In genomic region chr13:32898111-32898510, GRCm38 (mm10) we compare ENCODE assay signal across 44 mouse cellular contexts. TPM values are rescaled to one million over a fixed set of nuclear protein-coding genes. Genes with fewer than 3 reads are reported as not detected.
"Had no signal": no experiment of that assay in that cellular context is flagged by ENCODE, and none has a peak within 500 bp of the region (broad histone marks: within the 10 kb centered on the region; RNA-seq: fewer than 3 reads in every experiment).

Serpinb1c (minus strand) TSS chr13:32898211.

- ATAC-seq: liver, postnatal 0 days; lung, postnatal 0 days; midbrain, embryonic 13.5 days; midbrain, embryonic 15.5 days; midbrain, embryonic 16.5 days had no signal

- H3K27me3 ChIP-seq: limb, embryonic 12.5 days; limb, embryonic 13.5 days; limb, embryonic 15.5 days; liver, embryonic 13.5 days; liver, embryonic 15.5 days; lung, embryonic 15.5 days; midbrain, embryonic 13.5 days; neural tube, embryonic 12.5 days had no signal

- H3K4me2 ChIP-seq: limb, embryonic 12.5 days; limb, embryonic 13.5 days; limb, embryonic 15.5 days; liver, embryonic 11.5 days; liver, embryonic 13.5 days; liver, embryonic 15.5 days; lung, embryonic 14.5 days; lung, embryonic 15.5 days; midbrain, embryonic 11.5 days; midbrain, embryonic 12.5 days; midbrain, embryonic 13.5 days; midbrain, embryonic 15.5 days; neural tube, embryonic 12.5 days had no signal

- H3K27ac ChIP-seq: left cerebral cortex, adult 2 months; limb, embryonic 10.5 days; limb, embryonic 12.5 days; limb, embryonic 13.5 days; limb, embryonic 15.5 days; liver, embryonic 13.5 days; liver, embryonic 14.5 days; liver, embryonic 15.5 days; lung, embryonic 15.5 days; macrophage; midbrain, embryonic 10.5 days; midbrain, embryonic 12.5 days; midbrain, embryonic 13.5 days; midbrain, embryonic 15.5 days; neural tube, embryonic 12.5 days had no signal

- H3K4me1 ChIP-seq: limb, embryonic 10.5 days; limb, embryonic 12.5 days; limb, embryonic 13.5 days; limb, embryonic 15.5 days; liver, embryonic 13.5 days; liver, embryonic 15.5 days; midbrain, embryonic 10.5 days; midbrain, embryonic 12.5 days; midbrain, embryonic 13.5 days; midbrain, embryonic 15.5 days; neural tube, embryonic 12.5 days had no signal

- H3K4me3 ChIP-seq: left cerebral cortex, adult 2 months; limb, embryonic 10.5 days; limb, embryonic 12.5 days; limb, embryonic 13.5 days; limb, embryonic 15.5 days; liver, embryonic 13.5 days; liver, embryonic 15.5 days; lung, embryonic 15.5 days; megakaryocyte, embryonic 14.5 days; midbrain, embryonic 10.5 days; midbrain, embryonic 12.5 days; midbrain, embryonic 13.5 days; midbrain, embryonic 15.5 days; myocyte; neural tube, embryonic 12.5 days had no signal

- H3K9me3 ChIP-seq: limb, embryonic 10.5 days; limb, embryonic 12.5 days; limb, embryonic 13.5 days; limb, embryonic 15.5 days; liver, embryonic 13.5 days; liver, embryonic 15.5 days; lung, embryonic 15.5 days; megakaryocyte, embryonic 14.5 days; midbrain, embryonic 10.5 days; midbrain, embryonic 12.5 days; midbrain, embryonic 13.5 days; midbrain, embryonic 15.5 days; neural tube, embryonic 12.5 days had no signal

- H3K9ac ChIP-seq: limb, embryonic 12.5 days; limb, embryonic 13.5 days; limb, embryonic 15.5 days; liver, embryonic 13.5 days; liver, embryonic 14.5 days; liver, embryonic 15.5 days; liver, postnatal 0 days; lung, embryonic 14.5 days; lung, embryonic 15.5 days; midbrain, embryonic 12.5 days; midbrain, embryonic 13.5 days; midbrain, embryonic 15.5 days; neural tube, embryonic 12.5 days had no signal

- H3K36me3 ChIP-seq: limb, embryonic 10.5 days; limb, embryonic 12.5 days; limb, embryonic 13.5 days; limb, embryonic 15.5 days; liver, embryonic 13.5 days; liver, embryonic 15.5 days; lung, embryonic 15.5 days; midbrain, embryonic 10.5 days; midbrain, embryonic 12.5 days; midbrain, embryonic 13.5 days; midbrain, embryonic 15.5 days; neural tube, embryonic 12.5 days had no signal

- DNase-seq: left cerebral cortex, postnatal 4 days; liver; liver, embryonic 13.5 days; liver, postnatal 0 days; lung, adult 2 months; lung, embryonic 14.5 days; lung, postnatal 10 days; lung, postnatal 14 days; lung, postnatal 36 days; lung, postnatal 4 days; midbrain, embryonic 14.5 days had no signal

RNA-seq across cellular contexts. Expression of gene Serpinb1c, which starts in this region (rescaled TPM):
- total RNA-seq: left cerebral cortex, adult 2 months; left cerebral cortex, adult 8-10 months; left cerebral cortex, postnatal 10 days; left cerebral cortex, postnatal 25 days; left cerebral cortex, postnatal 4 days; megakaryocyte progenitor cell, adult 5-6 weeks; megakaryocyte, adult 5-6 weeks; megakaryocyte-erythroid progenitor cell, adult 5-6 weeks; monocyte, adult 5-6 weeks had no signal
- polyA plus RNA-seq: limb, embryonic 10.5 days; limb, embryonic 11.5 days; limb, embryonic 12.5 days; limb, embryonic 13.5 days; limb, embryonic 14.5 days; limb, embryonic 15.5 days; liver, embryonic 13.5 days; liver, embryonic 15.5 days; liver, embryonic 16.5 days; liver, postnatal 0 days; lung, adult 2 months; lung, embryonic 14.5 days; lung, embryonic 15.5 days; lung, embryonic 16.5 days; midbrain, embryonic 10.5 days; midbrain, embryonic 11.5 days; midbrain, embryonic 12.5 days; midbrain, embryonic 13.5 days; midbrain, embryonic 14.5 days; midbrain, embryonic 15.5 days; midbrain, embryonic 16.5 days; midbrain, postnatal 0 days; neural tube, embryonic 11.5 days; neural tube, embryonic 12.5 days had no signal
